Mouse (Mus musculus) hindbrain, embryonic 10.5 days (tissue): ENCODE results near the gene Xlr3c. TPM values are rescaled to one million over a fixed set of nuclear protein-coding genes. Genes with fewer than 3 reads are reported as not detected.

Source experiments
- polyA plus RNA-seq: library from polyadenylated mRNA; unstranded; fragments of >200 nt; fragmentation: Nextera tagmentation; extraction: Ambion mirVana; gene quantifications from 2 replicates; pipeline ENCODE4 v1.2.1, GENCODE M21; 2016

The Xlr3c gene
- polyA plus RNA-seq, 1 experiment from 2014 or later: 0.30 TPM

Other genes starting within 250 kb of the Xlr3c start
- 0.09 and 0.11 TPM in 2 replicates for gene Pnma5, start 228.3 kb downstream of the Xlr3c start, polyA plus RNA-seq
- gene Pnma3, start 200.6 kb downstream of the Xlr3c start, polyA plus RNA-seq: 0.25 and 0.51 TPM in 2 replicates
- 1.5 TPM in 1 of 2 replicates, not detected in the other for gene Xlr4a, start 182.9 kb downstream of the Xlr3c start, polyA plus RNA-seq
- gene Xlr3a, start 168.3 kb downstream of the Xlr3c start, polyA plus RNA-seq: 2.1 and 2.7 TPM in 2 replicates
- gene Gm14685, start 148.3 kb downstream of the Xlr3c start, polyA plus RNA-seq: 0.24 and 0.26 TPM in 2 replicates
- not detected in 2 replicates for gene Xlr5b, start 116.6 kb downstream of the Xlr3c start, polyA plus RNA-seq
- gene DXBay18, start 115.9 kb downstream of the Xlr3c start, polyA plus RNA-seq: not detected in 2 replicates
- gene Spin2d, start 88.4 kb downstream of the Xlr3c start, polyA plus RNA-seq: not detected in 2 replicates
- gene Xlr3b, start 73.2 kb downstream of the Xlr3c start, polyA plus RNA-seq: 11.1 and 12.8 TPM in 2 replicates
- gene Xlr4b, start 51.1 kb downstream of the Xlr3c start, polyA plus RNA-seq: 0.45 and 0.68 TPM in 2 replicates
- 14.1 and 19.8 TPM in 2 replicates for gene F8a, start 37.1 kb downstream of the Xlr3c start, polyA plus RNA-seq
- 0.27 TPM in 1 of 2 replicates, not detected in the other for gene Xlr4c, start 22.3 kb downstream of the Xlr3c start, polyA plus RNA-seq
- gene Xlr5a, start 27.6 kb upstream of the Xlr3c start, polyA plus RNA-seq: not detected in 2 replicates
- gene Xlr5c, start 27.6 kb upstream of the Xlr3c start, polyA plus RNA-seq: not detected in 2 replicates
- not detected in 2 replicates for gene Gm45015, start 71.5 kb upstream of the Xlr3c start, polyA plus RNA-seq
- 12.6 and 13.4 TPM in 2 replicates for gene Zfp275, start 77.2 kb upstream of the Xlr3c start, polyA plus RNA-seq
- gene Gm18336, start 133.3 kb upstream of the Xlr3c start, polyA plus RNA-seq: not detected in 2 replicates
- 0.10 and 0.17 TPM in 2 replicates for gene Zfp92, start 145.7 kb upstream of the Xlr3c start, polyA plus RNA-seq
- gene Trex2, start 170.0 kb upstream of the Xlr3c start, polyA plus RNA-seq: 0.16 TPM in 1 of 2 replicates, not detected in the other
- 79.7 and 81.4 TPM in 2 replicates for gene Haus7, start 193.7 kb upstream of the Xlr3c start, polyA plus RNA-seq
- gene Bgn, start 218.2 kb upstream of the Xlr3c start, polyA plus RNA-seq: 17.0 and 24.3 TPM in 2 replicates
- gene Atp2b3, start 237.7 kb upstream of the Xlr3c start, polyA plus RNA-seq: 0.21 and 0.42 TPM in 2 replicates